Mouse (Mus musculus) lung, adult 10 weeks (tissue): ENCODE data around the gene Gadd45gip1. TPM values are rescaled to one million over a fixed set of nuclear protein-coding genes. Genes with fewer than 3 reads are reported as not detected.

ENCODE experiments used
- polyA plus RNA-seq: library from polyadenylated mRNA; stranded (reverse); fragments of 350-450 nt; fragmentation: Illumina TruSeq; extraction: RNeasy Lipid Tissue Mini Kit (QIAGEN cat#74804); gene quantifications from one replicate; pipeline ENCODE4 v1.2.3, GENCODE M21; 2014; ENCODE audit warnings: low read depth, low replicate concordance; ENCODE audit not compliant: insufficient read depth

The Gadd45gip1 gene
- 12.6 TPM for polyA plus RNA-seq

DNA sequence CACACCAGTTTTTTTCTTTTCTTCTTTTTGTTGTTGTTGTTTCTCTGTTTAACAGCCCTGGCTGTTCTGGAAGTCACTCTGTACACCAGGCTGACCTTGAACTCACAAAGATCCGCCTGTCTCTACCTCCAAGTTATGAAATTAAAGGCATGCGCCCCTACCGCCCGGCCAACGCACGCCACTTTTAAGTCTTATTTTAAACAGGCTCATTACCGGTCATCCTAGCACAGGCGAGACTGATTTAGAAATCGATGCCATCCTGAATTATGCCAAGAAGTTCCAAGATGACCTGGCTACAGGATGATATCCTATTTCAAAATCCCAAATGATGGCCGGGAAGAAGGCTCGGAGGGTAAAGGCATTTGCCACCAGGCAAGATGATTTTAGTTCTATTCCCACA is at the start of gene Gadd45gip1:
Gene Gadd45gip1, plus strand, starts transcription at position 33 of the 400 bp plus-strand sequence.

DNA sequence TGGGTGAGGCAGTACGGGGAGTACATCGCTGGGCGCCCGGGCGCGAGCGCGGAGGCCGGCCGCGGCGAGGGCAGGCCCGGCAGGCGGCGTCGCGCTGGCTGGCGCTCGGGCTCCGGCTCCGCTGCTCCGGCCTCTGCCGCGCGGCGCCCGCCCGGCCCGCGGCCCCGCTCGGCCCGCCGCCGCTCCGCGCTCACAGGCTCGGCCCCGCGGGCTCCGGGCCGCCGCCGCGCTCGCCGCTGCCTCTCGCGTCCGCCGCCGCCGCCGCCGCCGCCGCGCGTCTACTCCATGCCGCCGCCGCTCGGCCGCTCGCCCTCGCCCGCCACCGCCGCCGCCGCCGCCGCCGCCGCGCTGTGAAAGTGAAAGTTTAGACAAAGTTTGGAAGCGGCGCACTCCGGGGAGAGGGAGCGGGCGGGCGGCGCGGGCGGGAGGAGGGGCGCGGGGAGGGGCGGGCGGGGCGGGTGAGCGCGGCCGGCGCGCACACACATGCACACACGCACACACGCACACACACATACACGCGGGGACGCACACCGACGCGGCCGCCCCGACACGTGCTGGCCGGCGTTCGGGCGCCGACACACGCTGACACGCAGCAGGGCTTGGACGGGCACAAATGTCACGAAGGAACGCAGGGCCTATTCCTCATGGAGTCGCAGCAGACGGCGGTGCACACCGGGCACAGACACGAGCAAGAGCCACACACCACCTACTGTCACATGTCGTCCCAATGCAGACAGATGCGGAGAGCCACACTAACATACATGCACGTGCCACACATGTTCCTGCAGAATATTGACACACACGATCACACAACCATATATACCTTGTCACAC is 31.1 kb upstream of the Gadd45gip1 start, which contains the start of gene Nfix:
Gene Nfix, minus strand, starts transcription at position 346 of the 833 bp plus-strand sequence.

DNA sequence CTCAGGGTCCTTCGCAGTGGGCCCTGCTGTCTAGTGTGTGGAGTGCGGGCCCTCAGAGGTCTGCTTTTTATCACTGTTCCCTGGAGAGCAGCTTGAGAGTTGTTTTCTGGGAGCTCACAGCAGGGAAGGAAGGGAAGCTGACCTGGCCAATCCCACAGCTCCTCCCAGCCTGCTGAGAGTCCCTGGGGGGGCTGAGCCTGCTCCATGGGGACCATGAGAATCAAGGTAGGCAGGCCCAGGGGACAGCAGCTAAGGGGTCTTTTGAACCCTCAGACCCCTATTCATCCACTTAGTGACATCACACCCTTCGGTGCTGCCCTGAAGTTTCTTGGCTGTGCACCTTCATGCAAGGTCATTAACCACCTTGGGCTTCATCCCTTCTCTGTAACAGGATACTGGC is 8.6 kb upstream of the Gadd45gip1 start, which contains the start of gene Dand5:
Gene Dand5, minus strand, starts transcription at position 101 of the 400 bp plus-strand sequence.

DNA sequence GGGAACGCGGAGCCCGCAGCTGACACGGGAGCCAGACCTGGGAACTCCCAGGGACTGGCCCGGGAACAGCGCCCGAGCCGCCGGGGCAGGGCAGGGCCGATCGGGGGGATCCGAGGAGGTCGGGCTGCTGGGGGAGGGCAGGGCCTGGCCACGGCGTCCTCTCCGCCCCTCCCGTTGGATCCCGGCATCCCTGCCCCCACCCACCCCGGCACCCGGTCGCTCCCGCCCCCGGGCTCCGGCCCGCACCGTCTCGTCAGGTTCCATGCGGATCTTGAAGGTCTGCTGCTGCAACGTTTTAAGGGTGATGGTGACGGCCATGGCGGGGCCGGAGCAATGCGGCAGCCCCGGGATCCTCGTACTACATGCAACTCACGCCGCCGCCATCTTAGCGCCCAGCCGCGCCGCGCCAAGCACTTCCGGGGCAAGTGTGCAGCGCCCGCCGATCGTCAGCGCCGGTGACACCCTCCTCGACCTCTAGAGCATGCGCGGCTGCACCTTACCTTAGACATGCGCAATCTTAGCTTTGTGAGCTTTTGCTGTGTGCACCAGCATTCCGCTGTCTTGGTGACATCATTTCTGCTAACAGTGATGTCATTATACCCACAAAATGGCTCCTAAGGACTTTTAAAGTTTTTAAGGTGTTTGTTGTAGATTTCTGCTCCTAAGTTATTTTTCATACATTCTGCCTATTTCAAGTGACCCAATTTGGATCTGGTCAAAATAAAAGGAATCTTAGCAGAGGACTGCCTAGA is 9.1 kb downstream of the Gadd45gip1 start, which contains the start of gene Rad23a:
Gene Rad23a, minus strand, starts transcription at position 418 of the 752 bp plus-strand sequence.

DNA sequence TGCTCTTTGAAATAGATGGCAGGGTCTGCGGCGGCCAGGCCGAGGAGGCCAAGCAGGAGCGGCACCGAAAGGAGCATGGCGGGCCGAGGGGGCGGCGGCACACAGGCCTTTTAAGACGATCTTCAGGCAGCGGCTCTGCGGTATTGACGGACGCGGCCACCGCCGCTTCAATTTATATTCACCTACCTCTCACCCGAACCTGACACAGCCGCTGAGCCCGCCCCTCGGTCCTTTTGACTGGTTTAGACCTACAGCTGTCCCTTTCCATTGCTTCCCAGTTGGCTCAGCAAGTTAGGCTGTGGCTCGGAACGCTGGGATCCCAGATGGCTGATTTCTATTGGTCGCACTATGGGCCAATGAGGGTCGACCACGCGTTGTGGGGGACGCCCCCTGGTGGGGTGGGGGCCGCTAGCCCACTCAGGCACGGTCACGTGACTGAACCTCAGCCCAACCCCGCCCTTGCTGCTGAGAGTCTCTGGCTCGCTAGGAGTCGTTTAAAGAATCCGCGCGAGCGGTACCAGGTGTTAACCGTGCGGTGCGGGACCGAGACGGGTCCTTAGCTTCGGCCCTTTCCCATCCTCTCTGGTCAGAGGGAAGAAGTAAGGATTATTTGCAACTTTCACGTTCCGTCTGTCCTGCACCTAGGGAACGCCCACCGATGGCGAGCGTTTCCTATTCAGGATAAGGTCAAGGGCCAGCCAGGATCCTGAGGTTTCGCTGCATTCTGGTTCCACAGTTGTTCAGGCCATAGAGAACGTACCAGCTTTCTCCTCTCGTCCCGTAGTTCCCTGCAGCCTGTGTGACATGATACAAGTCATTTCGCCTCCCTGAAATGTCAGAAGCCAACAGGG is 15.6 kb downstream of the Gadd45gip1 start, which contains the start of gene Calr:
Gene Calr, minus strand, starts transcription at position 213 of the 851 bp plus-strand sequence.

DNA sequence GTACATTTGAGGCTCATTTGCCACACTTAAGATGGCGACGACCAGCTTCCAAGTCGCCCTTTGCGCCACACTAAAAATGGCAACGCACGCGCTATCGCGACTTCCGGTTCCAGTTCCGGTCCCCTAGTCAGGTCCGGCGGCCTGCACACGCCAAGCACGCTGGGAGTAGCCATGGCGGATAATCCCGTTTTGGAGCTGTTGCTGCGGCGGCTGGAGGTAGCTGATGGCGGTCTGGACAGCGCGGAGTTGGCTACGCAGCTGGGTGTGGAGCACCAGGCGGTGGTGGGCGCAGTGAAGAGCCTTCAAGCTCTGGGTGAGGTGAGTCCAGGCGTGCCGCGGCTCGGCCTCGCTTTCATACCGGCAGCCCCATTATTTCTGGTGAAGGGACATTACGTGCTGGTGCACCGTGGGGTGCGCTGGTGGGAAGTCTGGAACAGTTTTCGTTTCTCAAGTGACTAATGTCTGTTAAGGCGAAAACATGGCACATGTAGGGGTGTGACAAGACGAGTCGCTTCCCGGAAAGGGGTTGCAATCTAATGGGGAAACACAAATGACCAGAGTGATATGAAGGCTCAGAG is 25.6 kb downstream of the Gadd45gip1 start, which contains the start of gene Farsa:
Gene Farsa, plus strand, starts transcription at position 126 of the 578 bp plus-strand sequence.

DNA sequence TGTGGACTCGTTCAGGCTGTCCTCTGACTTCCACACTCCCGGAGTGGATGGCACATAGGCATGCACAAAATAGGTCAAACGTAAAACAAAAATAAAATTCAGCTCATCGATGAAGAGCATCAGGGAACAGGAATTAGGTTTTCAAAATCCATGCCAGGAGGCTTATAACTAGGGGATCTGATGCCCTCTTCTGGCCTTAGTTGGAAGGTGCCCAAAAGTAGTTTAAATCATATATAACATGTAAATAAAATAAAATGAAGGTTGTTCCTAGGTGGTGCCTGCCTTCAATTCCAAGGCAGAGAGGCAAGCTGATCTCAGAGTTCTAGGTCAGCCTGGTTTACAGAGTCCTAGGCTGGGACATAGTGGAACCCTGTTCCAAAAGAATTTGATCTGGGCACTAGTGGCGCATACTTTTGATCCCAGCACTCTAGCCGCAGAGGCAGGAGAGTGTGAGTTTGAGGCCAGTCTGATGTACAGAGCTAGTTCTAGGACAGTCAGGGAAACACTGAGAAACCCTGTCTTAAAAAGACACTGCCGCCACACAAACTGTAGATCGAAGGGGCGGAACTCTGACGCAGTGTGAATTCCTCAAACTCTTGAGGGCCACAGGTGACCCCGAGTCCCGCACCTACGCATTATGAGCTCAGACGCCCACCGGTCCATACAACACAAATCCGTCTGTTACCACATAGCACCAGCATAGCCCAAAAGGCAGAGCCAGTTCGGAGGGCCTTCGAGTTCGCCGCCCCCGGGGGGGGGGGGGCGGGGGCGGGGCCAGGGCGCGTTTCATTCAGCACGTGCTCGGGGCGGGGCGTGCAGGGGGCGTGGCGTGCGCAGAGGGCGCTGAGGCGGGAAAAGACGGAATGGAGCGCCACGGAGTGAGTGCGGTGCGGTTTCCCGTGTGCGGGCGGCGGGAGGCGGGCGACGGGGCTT is 40.3 kb downstream of the Gadd45gip1 start, which contains the start of gene Syce2:
Gene Syce2, plus strand, starts transcription at position 736 of the 933 bp plus-strand sequence.

Other genes starting within 250 kb of the Gadd45gip1 start
- 78.5 TPM for gene Ier2, start 168.7 kb upstream of the Gadd45gip1 start, polyA plus RNA-seq
- gene Trmt1, start 145.2 kb upstream of the Gadd45gip1 start, polyA plus RNA-seq = 35.5 TPM
- gene Nacc1, start 143.7 kb upstream of the Gadd45gip1 start, polyA plus RNA-seq = 19.5 TPM
- gene Lyl1, start 130.1 kb upstream of the Gadd45gip1 start, polyA plus RNA-seq = 11.6 TPM
- 2.9 TPM for gene G430095P16Rik, start 108.5 kb upstream of the Gadd45gip1 start, polyA plus RNA-seq
- 17.5 TPM for gene Nfix, start 31.2 kb upstream of the Gadd45gip1 start, polyA plus RNA-seq
- 6.1 TPM for gene Dand5, start 8.7 kb upstream of the Gadd45gip1 start, polyA plus RNA-seq
- gene Rad23a, start 9.1 kb downstream of the Gadd45gip1 start, polyA plus RNA-seq = 43.6 TPM
- gene Calr, start 15.4 kb downstream of the Gadd45gip1 start, polyA plus RNA-seq = 348 TPM
- 20.7 TPM for gene Farsa, start 25.5 kb downstream of the Gadd45gip1 start, polyA plus RNA-seq
- 6.5 TPM for gene Syce2, start 40.6 kb downstream of the Gadd45gip1 start, polyA plus RNA-seq
- gene Gcdh, start 62.4 kb downstream of the Gadd45gip1 start, polyA plus RNA-seq = 19.6 TPM
- 0.20 TPM for gene Klf1, start 70.4 kb downstream of the Gadd45gip1 start, polyA plus RNA-seq
- gene Dnase2a, start 77.0 kb downstream of the Gadd45gip1 start, polyA plus RNA-seq = 28.2 TPM
- gene Mast1, start 105.8 kb downstream of the Gadd45gip1 start, polyA plus RNA-seq = 0.09 TPM
- not detected for gene Rtbdn, start 115.5 kb downstream of the Gadd45gip1 start, polyA plus RNA-seq
- not detected for gene Gm49661, start 137.9 kb downstream of the Gadd45gip1 start, polyA plus RNA-seq
- 256 TPM for gene Prdx2, start 138.1 kb downstream of the Gadd45gip1 start, polyA plus RNA-seq
- gene Rnaseh2a, start 138.2 kb downstream of the Gadd45gip1 start, polyA plus RNA-seq = 36.8 TPM
- 59.1 TPM for gene Junb, start 147.2 kb downstream of the Gadd45gip1 start, polyA plus RNA-seq
- 6.5 TPM for gene Hook2, start 159.1 kb downstream of the Gadd45gip1 start, polyA plus RNA-seq
- not detected for gene Best2, start 183.0 kb downstream of the Gadd45gip1 start, polyA plus RNA-seq
- 56.6 TPM for gene Asna1, start 193.8 kb downstream of the Gadd45gip1 start, polyA plus RNA-seq
- gene Trir, start 195.3 kb downstream of the Gadd45gip1 start, polyA plus RNA-seq = 138 TPM
- 14.4 TPM for gene Tnpo2, start 205.4 kb downstream of the Gadd45gip1 start, polyA plus RNA-seq
- gene Fbxw9, start 228.5 kb downstream of the Gadd45gip1 start, polyA plus RNA-seq = 13.7 TPM
- gene Gm5741, start 236.5 kb downstream of the Gadd45gip1 start, polyA plus RNA-seq = not detected
- gene Dhps, start 240.2 kb downstream of the Gadd45gip1 start, polyA plus RNA-seq = 31.0 TPM
- gene Wdr83os, start 249.2 kb downstream of the Gadd45gip1 start, polyA plus RNA-seq = 89.8 TPM
- 19.6 TPM for gene Wdr83, start 249.8 kb downstream of the Gadd45gip1 start, polyA plus RNA-seq